Mouse (Mus musculus) CH12.LX (cell line): ENCODE measurements around the gene Col15a1. TPM values are rescaled to one million over a fixed set of nuclear protein-coding genes. Genes with fewer than 3 reads are reported as not detected.

Experiments used
- DNase-seq: peaks from one replicate; pipeline ENCODE4 v3.0.0-alpha.2; 2013; ENCODE audit errors: extremely low read depth
- H3K27ac ChIP-seq: 2 replicates; pipeline ENCODE4 v1.5.1; 2012; ENCODE audit warnings: low read depth, mild to moderate bottlenecking, control low read depth, moderate library complexity; ENCODE audit not compliant: insufficient read depth
- H3K27me3 ChIP-seq: replicated peaks from 2 replicates; pipeline ENCODE3; 2012; ENCODE audit warnings: inconsistent platforms
- H3K36me3 ChIP-seq, 2 experiments: replicated peaks in 1 of 2; 2 replicates each; pipeline versions ENCODE3 to v1.6.1; 2012; ENCODE audit warnings: inconsistent platforms in 1 of 2, low read length in 1 of 2, mild to moderate bottlenecking in 1 of 2, mixed read lengths in 1 of 2, moderate library complexity in 1 of 2; ENCODE audit not compliant: control insufficient read depth in 1 of 2, insufficient read depth in 1 of 2
- H3K4me1 ChIP-seq, 2 experiments: 2 replicates each; pipeline ENCODE4 v1.6.1; 2012; ENCODE audit warnings: inconsistent platforms in 1 of 2, moderate library complexity in 1 of 2; ENCODE audit not compliant: insufficient read depth in 2 of 2, control insufficient read depth in 1 of 2
- H3K4me2 ChIP-seq: 2 replicates; pipeline ENCODE4 v1.6.1; 2012; ENCODE audit warnings: low read depth, mild to moderate bottlenecking, control low read depth; ENCODE audit not compliant: poor library complexity, insufficient read depth, severe bottlenecking
- H3K4me3 ChIP-seq, 3 experiments: fragments of 150-350 bp in 1 of 3; sonication (generic) in 1 of 3; replicated peaks in 1 of 3; 2 replicates each; pipeline versions ENCODE3 to v1.5.1; 2011 to 2012; ENCODE audit warnings: low read depth in 2 of 3, low read length in 2 of 3, mild to moderate bottlenecking in 2 of 3, moderate library complexity in 2 of 3, control low read depth in 1 of 3, improper control_type of control experiment in 1 of 3, inconsistent platforms in 1 of 3, mixed read lengths in 1 of 3; ENCODE audit not compliant: poor library complexity in 1 of 3
- H3K79me2 ChIP-seq: replicated peaks from 2 replicates; pipeline ENCODE4 v1.6.1; 2012; ENCODE audit warnings: mild to moderate bottlenecking, moderate library complexity; ENCODE audit not compliant: control insufficient read depth, poor library complexity, insufficient read depth, severe bottlenecking; ENCODE audit errors: extremely low read depth
- H3K9ac ChIP-seq: 2 replicates; pipeline ENCODE4 v1.6.1; 2012; ENCODE audit warnings: low read depth, mild to moderate bottlenecking, control low read depth, moderate library complexity; ENCODE audit not compliant: insufficient read depth
- H3K9me3 ChIP-seq: replicated peaks from 2 replicates; pipeline ENCODE3; 2012; ENCODE audit warnings: low read length, inconsistent platforms, mixed read lengths
- BHLHE40 ChIP-seq: IDR thresholded peaks from 2 replicates; pipeline ENCODE4 v1.6.1; 2011; ENCODE audit warnings: mild to moderate bottlenecking, low read depth, low read length, improper control_type of control experiment
- CHD1 ChIP-seq: IDR thresholded peaks from 2 replicates; pipeline ENCODE4 v1.6.1; 2012; ENCODE audit warnings: low read depth, low read length, improper control_type of control experiment, inconsistent platforms
- CTCF ChIP-seq, 2 experiments: IDR thresholded peaks in 1 of 2; conservative IDR thresholded peaks in 1 of 2; 2 replicates each; pipeline ENCODE4 v1.5.1; 2011 to 2012; ENCODE audit warnings: low read depth in 2 of 2, low read length in 2 of 2, improper control_type of control experiment in 1 of 2, inconsistent platforms in 1 of 2, mild to moderate bottlenecking in 1 of 2, moderate library complexity in 1 of 2
- ELF1 ChIP-seq: IDR thresholded peaks from 2 replicates; pipeline ENCODE4 v1.6.1; 2014; ENCODE audit warnings: low read depth, mild to moderate bottlenecking, inconsistent platforms, low read length, improper control_type of control experiment
- GABPA ChIP-seq: IDR thresholded peaks from 2 replicates; pipeline ENCODE4 v1.6.1; 2012; ENCODE audit warnings: low read depth, low read length, improper control_type of control experiment, inconsistent platforms; ENCODE audit not compliant: insufficient replicate concordance
- HCFC1 ChIP-seq: IDR thresholded peaks from 2 replicates; pipeline ENCODE4 v1.6.1; 2012; ENCODE audit warnings: low read depth, mild to moderate bottlenecking, inconsistent platforms, low read length, improper control_type of control experiment
- IRF4 ChIP-seq: IDR thresholded peaks from 2 replicates; pipeline ENCODE4 v1.6.1; 2014; ENCODE audit warnings: low read depth, mild to moderate bottlenecking, inconsistent platforms, low read length, improper control_type of control experiment
- JUN ChIP-seq: IDR thresholded peaks from 2 replicates; pipeline ENCODE4 v1.6.1; 2011; ENCODE audit warnings: low read depth, mild to moderate bottlenecking, low read length, improper control_type of control experiment, moderate library complexity; ENCODE audit not compliant: insufficient read depth
- KAT2A ChIP-seq: IDR thresholded peaks from 2 replicates; pipeline ENCODE4 v1.6.1; 2012; ENCODE audit warnings: low read length, improper control_type of control experiment, inconsistent platforms; ENCODE audit not compliant: insufficient replicate concordance
- MAFK ChIP-seq: IDR thresholded peaks from 2 replicates; pipeline ENCODE4 v1.6.1; 2011; ENCODE audit warnings: low read length, improper control_type of control experiment; ENCODE audit not compliant: insufficient replicate concordance
- MAX ChIP-seq: IDR thresholded peaks from 2 replicates; pipeline ENCODE4 v1.6.1; 2011; ENCODE audit warnings: low read length, improper control_type of control experiment
- MAZ ChIP-seq: IDR thresholded peaks from 2 replicates; pipeline ENCODE4 v1.6.1; 2012; ENCODE audit warnings: low read depth, mild to moderate bottlenecking, inconsistent platforms, low read length, improper control_type of control experiment, moderate library complexity
- MYC ChIP-seq: IDR thresholded peaks from 2 replicates; pipeline ENCODE4 v1.6.1; 2011; ENCODE audit warnings: low read depth, mild to moderate bottlenecking, improper control_type of control experiment, low read length
- NELFE ChIP-seq: IDR thresholded peaks from 2 replicates; pipeline ENCODE4 v1.6.1; 2011; ENCODE audit warnings: low read depth, low read length, improper control_type of control experiment
- NRF1 ChIP-seq: IDR thresholded peaks from 2 replicates; pipeline ENCODE4 v1.6.1; 2014; ENCODE audit warnings: low read depth, mild to moderate bottlenecking, inconsistent platforms, low read length, improper control_type of control experiment, moderate library complexity
- PAX5 ChIP-seq: IDR thresholded peaks from 2 replicates; pipeline ENCODE4 v1.6.1; 2012; ENCODE audit warnings: low read length, inconsistent platforms, mixed read lengths
- POLR2AphosphoS2 ChIP-seq: IDR thresholded peaks from 2 replicates; pipeline ENCODE4 v1.6.1; 2011; ENCODE audit warnings: low read depth, low read length, improper control_type of control experiment
- RAD21 ChIP-seq: IDR thresholded peaks from 2 replicates; pipeline ENCODE4 v1.6.1; 2011; ENCODE audit warnings: low read depth, mild to moderate bottlenecking, low read length, improper control_type of control experiment, moderate library complexity
- SIN3A ChIP-seq: IDR thresholded peaks from 2 replicates; pipeline ENCODE4 v1.6.1; 2012; ENCODE audit warnings: low read length, improper control_type of control experiment, inconsistent platforms
- SMC3 ChIP-seq: IDR thresholded peaks from 2 replicates; pipeline ENCODE4 v1.6.1; 2011; ENCODE audit warnings: low read depth, low read length, improper control_type of control experiment
- TBP ChIP-seq: conservative IDR thresholded peaks from 2 replicates; pipeline ENCODE4 v1.6.1; 2011; ENCODE audit warnings: low read depth, low read length, improper control_type of control experiment
- TCF12 ChIP-seq: IDR thresholded peaks from 2 replicates; pipeline ENCODE4 v1.6.1; 2014; ENCODE audit warnings: low read depth, mild to moderate bottlenecking, inconsistent platforms, low read length, improper control_type of control experiment
- UBTF ChIP-seq: IDR thresholded peaks from 2 replicates; pipeline ENCODE4 v1.6.1; 2012; ENCODE audit warnings: low read depth, mild to moderate bottlenecking, inconsistent platforms, low read length, improper control_type of control experiment, moderate library complexity
- USF1 ChIP-seq: IDR thresholded peaks from 2 replicates; pipeline ENCODE4 v1.6.1; 2014; ENCODE audit warnings: low read depth, mild to moderate bottlenecking, inconsistent platforms, low read length, improper control_type of control experiment
- USF2 ChIP-seq: conservative IDR thresholded peaks from 2 replicates; pipeline ENCODE4 v1.6.1; 2011; ENCODE audit warnings: low read depth, low read length, improper control_type of control experiment
- ZC3H11A ChIP-seq: IDR thresholded peaks from 2 replicates; pipeline ENCODE4 v1.6.1; 2012; ENCODE audit warnings: low read depth, mild to moderate bottlenecking, inconsistent platforms, low read length, improper control_type of control experiment
- ZKSCAN1 ChIP-seq: IDR thresholded peaks from 2 replicates; pipeline ENCODE4 v1.6.1; 2012; ENCODE audit warnings: low read depth, inconsistent platforms, low read length, improper control_type of control experiment, borderline replicate concordance
- ZMIZ1 ChIP-seq: IDR thresholded peaks from 2 replicates; pipeline ENCODE4 v1.6.1; 2012; ENCODE audit warnings: low read depth, mild to moderate bottlenecking, inconsistent platforms, low read length, improper control_type of control experiment
- dilution Hi-C: fragments of 300-500 bp; cut with MboI; formaldehyde crosslinking; loops from 2 replicates; pipeline ENCODE4 v1.14.3; 2020; ENCODE audit warnings: low sequenced_read_pairs; ENCODE audit not compliant: extremely low pct_unique_long_range_greater_than_20kb, extremely low pct_ligation_motif_present
- in situ Hi-C: fragments of 300-500 bp; cut with MboI; formaldehyde crosslinking; loops from 3 replicates; pipeline ENCODE4 v1.14.3; 2019; ENCODE audit warnings: low sequenced_read_pairs, low pct_ligation_motif_present, low pct_unique_long_range_greater_than_20kb, mixed read lengths
- polyA plus RNA-seq: library from polyadenylated mRNA; unstranded; fragments of >175 nt; gene quantifications from 2 replicates; pipeline ENCODE4 v1.2.1, GENCODE M21; 2012; ENCODE audit warnings: low read depth; ENCODE audit not compliant: insufficient read length
- total RNA-seq, 2 experiments: library from RNA; depleted of rRNA; stranded (reverse); fragments of 300-350 nt in 1 of 2; fragments of >200 nt in 1 of 2; gene quantifications; 2 replicates each; pipeline ENCODE4 v1.2.3; 2012 to 2014

Gene Col15a1
- total and polyA plus RNA-seq, 3 experiments, result 0.08 to 2.2 (median 0.68) TPM

DNA sequence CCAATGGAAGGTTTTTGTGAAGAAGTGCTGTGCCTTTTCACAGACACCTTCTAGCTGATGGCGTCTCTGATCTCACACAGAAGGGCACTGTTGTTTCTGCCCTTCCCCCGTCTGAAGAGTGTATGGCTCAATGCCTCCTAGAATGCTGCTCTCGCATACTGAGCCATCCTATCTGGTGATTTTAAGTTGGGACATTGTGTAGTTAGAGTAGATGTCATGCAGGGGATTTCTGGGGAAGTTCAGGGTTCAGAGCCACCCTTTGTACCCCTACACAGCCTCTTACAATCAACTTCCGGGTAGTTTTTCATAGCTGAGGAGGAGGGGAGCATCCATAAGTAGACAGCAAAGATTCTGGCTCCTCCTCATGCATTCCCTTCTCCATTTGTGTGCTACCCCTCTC lies 79.5 kb downstream of the Col15a1 start:
- Histone ChIP-seq H3K4me1 (peaks cover 0 to 24% of the 10 kb centered on the region in 2 experiments; a peak in 2 of 4 replicates), H3K4me2 (no peak overlapping the region), H3K27me3 (no peaks in the 10 kb centered on the region), H3K27ac (no peak overlapping the region), H3K9me3 (no peaks in the 10 kb centered on the region), H3K4me3 (no peak overlapping the region), H3K79me2 (no peaks in the 10 kb centered on the region), H3K9ac (no peak overlapping the region), H3K36me3 (no peaks in the 10 kb centered on the region)
- no peak for DNase-seq
- dilution Hi-C loops, result no loop called here
- TF ChIP-seq NRF1 (no peak), ZMIZ1 (no peak), PAX5 (no peak), NELFE (no peak), POLR2AphosphoS2 (no peak), MAZ (no peak), USF1 (no peak), HCFC1 (no peak), TCF12 (no peak), ZKSCAN1 (no peak), SIN3A (no peak), JUN (no peak), MYC (no peak), RAD21 (no peak), TBP (no peak), USF2 (no peak), ELF1 (no peak)
- in situ Hi-C loops, result no loop called here

DNA sequence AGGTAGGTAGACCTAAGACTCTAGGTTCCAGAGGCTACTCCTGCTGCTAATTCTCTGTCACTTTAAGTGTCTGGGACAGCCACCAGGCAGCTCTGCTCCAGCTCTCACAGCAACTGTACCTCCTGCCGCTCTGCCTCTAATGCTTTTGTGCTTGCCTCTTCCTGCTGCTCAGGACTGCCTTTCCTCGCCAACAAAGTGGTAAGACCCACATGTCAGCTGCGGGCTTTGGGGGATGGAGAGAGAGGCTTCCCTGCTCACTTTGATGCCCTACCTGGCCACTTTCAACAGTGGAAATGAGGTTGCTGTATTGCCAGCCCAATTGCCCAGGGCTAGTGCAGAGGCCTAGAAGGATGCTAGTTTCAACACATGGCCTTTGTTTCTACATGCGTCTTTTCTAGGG lies 80.3 kb downstream of the Col15a1 start:
- Histone ChIP-seq H3K27ac (no peak overlapping the region), H3K4me2 (no peak overlapping the region), H3K4me3 (no peak overlapping the region), H3K79me2 (no peaks in the 10 kb centered on the region), H3K9ac (no peak overlapping the region), H3K9me3 (no peaks in the 10 kb centered on the region), H3K36me3 (no peaks in the 10 kb centered on the region), H3K4me1 (peaks cover 0 to 24% of the 10 kb centered on the region in 2 experiments; a peak in 2 of 4 replicates), H3K27me3 (no peaks in the 10 kb centered on the region)
- in situ Hi-C loops (no loop called here), dilution Hi-C loops (no loop called here)
- TF ChIP-seq PAX5 (no peak), KAT2A (no peak), SIN3A (no peak), MAX (no peak), CTCF (conservative IDR thresholded peaks at IDR 0.05 in 1 of 2, IDR thresholded peaks at IDR 0.05 in 1 of 2; ENCODE audit: low read depth in 2 of 2, low read length in 2 of 2) (no peak), USF2 (no peak), IRF4 (no peak), TCF12 (no peak), GABPA (no peak), SMC3 (no peak), JUN (no peak), UBTF (no peak), BHLHE40 (no peak), NELFE (no peak), CHD1 (no peak), MAFK (no peak), ZC3H11A (no peak), NRF1 (no peak)
- DNase-seq, result no peak
